Comparison of ENCODE assay signal across 19 mouse cellular contexts in genomic region chr1:23731324-23731723, GRCm38 (mm10). TPM values are rescaled to one million over a fixed set of nuclear protein-coding genes. Genes with fewer than 3 reads are reported as not detected.
"Had no signal": no experiment of that assay in that cellular context is flagged by ENCODE, and none has a peak within 500 bp of the region (broad histone marks: within the 10 kb centered on the region; RNA-seq: fewer than 3 reads in every experiment).

No protein-coding gene starts in this region.

- H3K4me3 ChIP-seq: neural tube, embryonic 12.5 days; neural tube, embryonic 13.5 days; neural tube, embryonic 15.5 days; stomach, embryonic 15.5 days had no signal

- H3K36me3 ChIP-seq: neural tube, embryonic 12.5 days; neural tube, embryonic 13.5 days; neural tube, embryonic 15.5 days; stomach, embryonic 15.5 days had no signal

- H3K4me1 ChIP-seq: stomach, embryonic 15.5 days had no signal

- H3K9me3 ChIP-seq: neural tube, embryonic 12.5 days; neural tube, embryonic 13.5 days; neural tube, embryonic 15.5 days; stomach, embryonic 15.5 days had no signal

- H3K27ac ChIP-seq: neural tube, embryonic 12.5 days; neural tube, embryonic 13.5 days; neural tube, embryonic 15.5 days; stomach, embryonic 15.5 days; stomach, postnatal 0 days had no signal

- DNase-seq: retina, postnatal 1 day; right cerebral cortex, adult 18-20 months; right cerebral cortex, postnatal 14 days; right cerebral cortex, postnatal 25 days; right cerebral cortex, postnatal 4 days; spleen, adult 18-20 months; thymus, adult 18-20 months; thymus, adult 2 months; thymus, postnatal 14 days; thymus, postnatal 25 days; thymus, postnatal 36 days; thymus, postnatal 4 days had no signal

- H3K27me3 ChIP-seq: neural tube, embryonic 12.5 days; neural tube, embryonic 13.5 days; neural tube, embryonic 15.5 days; stomach, embryonic 15.5 days had no signal

- H3K4me2 ChIP-seq: neural tube, embryonic 12.5 days; neural tube, embryonic 13.5 days; neural tube, embryonic 15.5 days; stomach, embryonic 15.5 days had no signal

- H3K9ac ChIP-seq: neural tube, embryonic 12.5 days; neural tube, embryonic 13.5 days; neural tube, embryonic 15.5 days; stomach, embryonic 15.5 days had no signal

RNA-seq across cellular contexts. Expression of gene B3gat2, which starts 30.2 kb away (rescaled TPM):
- polyA plus RNA-seq: small intestine, adult 2 months; spleen, adult 2 months had no signal
